Mouse (Mus musculus) skeletal muscle tissue, adult 2 months (tissue): ENCODE results near the gene Zbtb21.
A peak's percentile ranks its signal among the peaks of the same experiment; 100 is the strongest.
"Not testable (repeated sequence)": the region's sequence is repeated elsewhere in the genome, so short reads cannot be mapped to it uniquely, and the experiment has no call there.

Experiments used
- DNase-seq: peaks from one replicate; pipeline ENCODE4 v3.0.0-alpha.2; 2012; ENCODE audit warnings: low read depth, low spot score

Zbtb21 gene

DNA sequence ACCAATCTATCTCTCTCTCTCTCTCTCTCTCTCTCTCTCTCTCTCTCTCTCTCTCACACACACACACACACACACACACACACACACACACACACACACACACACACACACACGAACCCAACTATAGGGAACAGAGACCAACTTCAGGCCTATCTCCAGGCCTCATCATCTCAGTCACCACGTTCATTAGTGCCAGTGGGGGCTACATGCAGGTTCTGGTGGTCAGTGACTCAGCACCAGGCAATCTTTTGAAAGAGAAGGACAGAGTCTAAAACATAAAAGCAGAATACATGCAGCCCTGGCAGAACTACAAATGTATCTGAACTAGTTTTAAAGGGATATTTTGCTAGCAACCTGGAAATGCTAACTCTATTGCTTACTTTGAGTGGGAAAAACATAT lies 15.4 kb downstream of the Zbtb21 start:
- DNase-seq = not testable (repeated sequence)

- no peak for DNase-seq
These were observed 20.6 kb downstream of the Zbtb21 start for GRCm38 (mm10) chr16:97941844-97942243.

DNA sequence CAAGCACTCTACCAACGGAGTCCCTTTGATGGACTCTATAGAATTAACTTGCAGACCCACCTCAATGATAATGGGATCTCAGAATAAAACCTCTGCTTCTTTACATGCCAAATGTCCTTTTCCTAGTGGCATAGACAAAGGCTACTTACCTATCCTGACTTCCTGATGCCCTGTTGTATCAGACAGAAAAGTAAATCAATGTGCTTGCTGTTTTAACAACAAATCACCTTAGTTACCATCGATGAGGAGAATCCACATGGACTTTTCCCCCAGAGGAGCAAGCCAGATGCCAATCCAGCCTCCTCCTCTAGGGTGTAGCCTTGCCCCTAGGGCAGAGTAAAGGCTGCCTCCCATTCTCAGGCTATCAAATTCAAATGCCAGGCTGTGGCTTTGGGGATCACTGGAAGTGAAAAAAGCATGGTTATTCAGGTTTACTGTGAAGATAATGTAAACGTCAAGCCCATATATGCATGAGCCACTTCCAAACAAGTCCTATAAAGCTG lies 21.9 kb downstream of the Zbtb21 start:
- DNase-seq = no peak

GRCm38 (mm10) chr16:97935815-97936214 lies 26.6 kb downstream of the Zbtb21 start:
- DNase-seq = no peak

DNA sequence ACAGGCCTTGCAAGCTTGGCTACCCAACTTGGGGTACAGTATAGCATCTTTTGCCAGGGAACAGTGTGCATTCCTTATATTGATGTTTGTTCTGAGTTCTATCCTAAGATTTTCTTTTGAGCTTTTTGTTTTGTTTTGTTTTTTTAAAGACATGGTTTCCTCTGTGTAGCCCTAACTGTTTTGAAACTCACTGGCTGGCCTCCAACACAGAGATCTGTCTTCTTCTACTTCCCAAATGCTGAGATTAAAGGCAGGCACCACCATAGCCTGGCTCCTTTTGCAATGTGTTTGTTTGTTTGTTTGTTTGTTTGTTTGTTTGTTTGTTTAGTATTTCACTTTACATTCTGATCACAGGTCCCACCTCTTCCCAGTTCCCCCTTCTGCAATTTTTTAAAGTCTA lies 32.2 kb downstream of the Zbtb21 start:
- no peak for DNase-seq

GRCm38 (mm10) chr16:97929520-97929919 lies 32.9 kb downstream of the Zbtb21 start:
- DNase-seq = no peak

- no peak for DNase-seq
These were observed 35.0 kb downstream of the Zbtb21 start for GRCm38 (mm10) chr16:97927331-97927938.

DNA sequence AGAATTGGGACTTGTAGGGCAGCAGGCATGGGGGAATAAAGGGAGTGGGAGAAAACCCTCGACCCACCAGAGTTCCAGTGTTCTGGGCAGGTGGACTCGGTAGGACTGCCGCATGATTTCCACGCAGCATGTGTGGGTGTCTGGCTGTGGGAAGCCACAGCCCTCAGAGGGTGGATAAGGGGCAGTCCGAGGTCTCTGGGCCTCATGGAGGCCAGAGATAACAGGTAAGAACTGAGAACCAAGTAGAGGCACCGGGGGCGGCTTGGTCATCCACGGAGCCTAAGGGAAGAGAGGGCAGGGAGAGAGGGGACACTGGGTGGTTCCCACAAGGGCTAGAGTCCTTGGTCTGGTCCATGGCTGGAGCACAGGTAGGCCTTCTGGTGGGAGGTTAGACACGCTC lies 36.0 kb downstream of the Zbtb21 start:
- no peak for DNase-seq

- DNase-seq = no peak
These were observed 36.7 kb downstream of the Zbtb21 start for GRCm38 (mm10) chr16:97925760-97926159.

DNA sequence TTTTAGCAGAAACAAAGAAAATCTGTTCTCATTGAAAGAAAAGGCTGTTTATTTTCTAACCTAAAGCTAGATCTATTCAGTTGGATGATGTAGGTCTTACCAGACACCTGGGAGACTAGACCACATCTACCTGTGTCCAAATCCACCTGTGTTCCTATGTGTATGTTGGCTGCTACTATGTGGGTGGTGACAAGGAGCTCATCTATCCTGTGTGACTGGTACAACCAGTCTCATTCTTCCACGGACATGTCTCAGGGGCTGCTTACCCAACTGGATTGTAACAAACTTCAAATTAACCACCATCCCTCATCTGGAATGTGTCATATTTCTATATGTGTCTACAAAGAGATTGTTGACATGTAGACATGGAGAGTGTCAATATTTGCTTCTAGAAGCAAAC lies 38.7 kb downstream of the Zbtb21 start:
- no peak for DNase-seq

GRCm38 (mm10) chr16:97922779-97923126 lies 39.7 kb downstream of the Zbtb21 start:
- DNase-seq = no peak

- DNase-seq = peak; percentile 89
These were observed 40.3 kb downstream of the Zbtb21 start for GRCm38 (mm10) chr16:97921961-97922778.

GRCm38 (mm10) chr16:97920621-97921020 lies 41.8 kb downstream of the Zbtb21 start:
- DNase-seq = peak; percentile 95

DNA sequence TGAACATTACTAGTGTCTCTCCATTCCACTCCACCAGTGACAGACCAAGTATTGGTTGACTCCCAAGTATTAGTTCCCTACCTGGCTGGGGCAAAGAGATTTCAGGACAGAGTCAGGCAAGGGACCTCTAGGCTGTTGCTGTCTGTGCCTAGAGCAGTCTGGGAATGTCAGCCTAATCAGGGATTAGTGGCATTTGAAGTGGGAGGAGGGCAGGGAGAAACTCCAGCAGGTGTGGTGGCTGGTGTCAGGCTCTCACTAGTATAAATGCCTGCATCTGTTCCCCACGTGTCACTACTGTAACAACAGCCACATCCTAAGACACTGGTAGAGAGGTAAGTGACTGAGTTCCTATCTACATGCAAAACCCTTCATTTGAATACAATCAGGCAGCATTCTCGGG lies 42.6 kb downstream of the Zbtb21 start:
- DNase-seq = peak; percentile 72

- no peak for DNase-seq
These were observed 49.5 kb downstream of the Zbtb21 start for GRCm38 (mm10) chr16:97912873-97913272.

DNA sequence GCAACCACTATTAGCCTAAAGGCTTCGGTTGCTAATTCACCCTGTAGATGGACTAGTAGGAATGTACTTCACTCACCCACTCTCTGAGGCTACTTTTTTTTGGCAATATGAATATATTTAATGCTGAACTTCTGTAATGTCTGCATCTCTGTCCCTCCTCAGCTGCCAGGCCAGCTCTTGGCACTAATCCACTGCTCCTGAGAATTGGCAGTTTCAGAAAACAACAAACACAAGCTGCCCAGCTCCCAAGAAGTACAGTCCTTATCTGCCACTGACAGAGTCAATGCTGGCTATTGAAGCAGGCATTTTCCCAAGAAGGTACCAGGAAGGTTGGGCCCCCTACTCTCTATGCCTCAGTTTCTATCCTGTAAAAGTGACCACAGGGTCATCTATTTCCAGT lies 53.1 kb downstream of the Zbtb21 start:
- DNase-seq = no peak

GRCm38 (mm10) chr16:97907496-97907895 lies 54.9 kb downstream of the Zbtb21 start:
- DNase-seq = no peak

GRCm38 (mm10) chr16:97906337-97906736 lies 56.1 kb downstream of the Zbtb21 start:
- no peak for DNase-seq

DNA sequence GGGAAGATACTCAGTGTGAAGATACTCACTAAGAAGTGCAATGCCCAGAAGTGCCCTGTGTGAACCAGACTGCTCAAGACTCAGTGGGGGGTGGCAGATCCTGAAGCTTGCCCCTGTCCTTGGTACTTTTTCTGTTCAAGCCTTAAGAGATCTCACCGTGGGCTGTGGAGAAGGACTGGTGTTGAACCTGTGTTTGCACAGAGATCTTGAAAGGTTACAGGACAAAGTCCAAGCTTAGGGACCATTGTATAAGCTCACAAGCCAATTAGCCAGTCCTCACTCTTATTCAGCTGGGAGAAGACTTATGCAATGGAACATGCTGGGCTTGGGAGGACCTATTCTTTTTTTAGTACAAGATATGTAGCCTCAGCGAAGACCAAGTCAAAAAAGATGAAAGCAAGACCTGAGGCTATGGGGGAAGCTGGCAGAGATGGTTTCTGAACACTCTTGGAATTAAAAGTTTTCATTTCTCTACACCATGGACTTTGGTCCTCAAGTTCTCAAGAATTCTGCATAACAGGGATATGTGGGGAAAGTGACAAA lies 56.9 kb downstream of the Zbtb21 start:
- peak; percentile 41 for DNase-seq

DNA sequence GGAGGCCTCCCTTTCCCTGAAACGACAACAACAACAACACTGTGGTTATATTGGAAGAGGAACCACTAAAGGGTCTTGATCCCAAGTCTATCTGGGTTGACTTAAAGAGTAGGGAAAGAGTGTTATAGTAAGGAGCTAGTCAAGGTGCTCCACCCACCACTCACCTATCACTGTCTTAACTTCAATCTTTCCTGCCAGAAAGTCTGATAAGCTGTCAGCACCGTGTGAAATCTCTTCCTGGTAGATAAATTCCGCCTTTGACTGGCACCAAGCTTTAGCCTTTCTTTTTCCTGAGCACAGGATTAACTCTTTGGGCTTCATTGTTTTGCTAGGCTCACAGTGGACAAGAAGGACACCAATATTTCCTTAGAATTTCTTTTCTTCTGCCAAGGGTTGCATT lies 58.4 kb downstream of the Zbtb21 start:
- DNase-seq = no peak

DNA sequence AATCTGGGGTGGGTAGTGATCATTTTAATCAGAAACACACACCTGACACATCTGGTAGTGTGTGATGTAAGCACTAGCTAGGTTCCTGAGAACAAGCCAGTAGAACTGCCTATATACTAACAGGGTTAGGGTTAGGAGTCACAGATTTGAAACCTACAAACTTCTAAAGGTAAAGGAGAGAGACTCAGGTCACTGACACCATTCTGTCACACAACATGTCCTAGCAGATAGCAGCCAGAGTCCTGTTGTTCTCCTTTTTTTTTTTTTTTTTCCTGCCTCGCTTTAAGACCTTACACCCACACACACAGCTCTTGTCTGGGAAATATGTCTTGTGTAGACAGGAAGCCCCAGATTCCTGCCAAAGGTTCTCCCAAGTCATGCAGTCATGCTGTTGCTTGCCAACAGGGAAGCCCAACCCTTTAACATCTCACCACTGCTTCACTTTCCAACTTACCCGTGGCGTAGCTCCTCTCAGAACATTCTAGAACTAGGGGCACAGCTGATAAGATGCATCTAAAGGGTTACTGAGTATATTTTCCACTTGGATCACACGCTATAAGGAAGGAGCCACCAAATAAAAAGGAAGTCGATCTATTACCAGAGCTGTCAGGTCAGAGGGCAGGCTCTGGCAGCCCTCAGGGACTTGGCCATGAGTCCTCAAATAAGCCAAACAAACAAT lies 64.9 kb downstream of the Zbtb21 start:
- DNase-seq = peak; percentile 89
